Mouse (Mus musculus): ENCODE data around the gene Inip.

The Inip gene

GRCm38 (mm10) chr4:59801489-59801888 lies at the start of gene Inip:
TSS of gene Inip (minus strand) at chr4:59801589.
- DNase-seq (ENCODE audit: low spot score in 2 of 2): no peak

- DNase-seq (ENCODE audit: low spot score in 2 of 2): peak; percentile 73 to 91
These were observed 48.8 kb upstream of the Inip start for GRCm38 (mm10) chr4:59850181-59850580.

GRCm38 (mm10) chr4:59847447-59847846 lies 46.1 kb upstream of the Inip start:
- no peak for DNase-seq (ENCODE audit: low spot score in 2 of 2)

- no peak for DNase-seq (ENCODE audit: low spot score in 2 of 2)
These were observed 43.9 kb upstream of the Inip start for GRCm38 (mm10) chr4:59845245-59845637.

GRCm38 (mm10) chr4:59844460-59845244 lies 43.3 kb upstream of the Inip start:
- no peak for DNase-seq (ENCODE audit: low spot score in 2 of 2)

- DNase-seq (ENCODE audit: low spot score in 2 of 2): no peak
These were observed 36.3 kb upstream of the Inip start for GRCm38 (mm10) chr4:59837659-59838058.

- no peak for DNase-seq (ENCODE audit: low spot score in 2 of 2)
These were observed 31.4 kb upstream of the Inip start for GRCm38 (mm10) chr4:59832810-59833209.

GRCm38 (mm10) chr4:59831038-59831437 lies 29.6 kb upstream of the Inip start:
- DNase-seq (ENCODE audit: low spot score in 2 of 2): no peak

GRCm38 (mm10) chr4:59829072-59829471 lies 27.7 kb upstream of the Inip start:
- no peak for DNase-seq (ENCODE audit: low spot score in 2 of 2)

- no peak for DNase-seq (ENCODE audit: low spot score in 2 of 2)
These were observed 25.0 kb upstream of the Inip start for GRCm38 (mm10) chr4:59826381-59826780.

GRCm38 (mm10) chr4:59825634-59826033 lies 24.2 kb upstream of the Inip start:
- no peak for DNase-seq (ENCODE audit: low spot score in 2 of 2)

- DNase-seq (ENCODE audit: low spot score in 2 of 2): peak; percentile 24 to 37
These were observed 23.5 kb upstream of the Inip start for GRCm38 (mm10) chr4:59824860-59825259.

- no peak for DNase-seq (ENCODE audit: low spot score in 2 of 2)
These were observed 22.1 kb upstream of the Inip start for GRCm38 (mm10) chr4:59823470-59823869.

GRCm38 (mm10) chr4:59822119-59822518 lies 20.7 kb upstream of the Inip start:
- no peak for DNase-seq (ENCODE audit: low spot score in 2 of 2)

- no peak for DNase-seq (ENCODE audit: low spot score in 2 of 2)
These were observed 20.1 kb upstream of the Inip start for GRCm38 (mm10) chr4:59821516-59821915.

GRCm38 (mm10) chr4:59819477-59820022 lies 18.2 kb upstream of the Inip start:
- no peak for DNase-seq (ENCODE audit: low spot score in 2 of 2)

- DNase-seq (ENCODE audit: low spot score in 2 of 2): peak; percentile 23 to 30
These were observed 17.7 kb upstream of the Inip start for GRCm38 (mm10) chr4:59819054-59819472.

- DNase-seq (ENCODE audit: low spot score in 2 of 2): no peak
These were observed 17.1 kb upstream of the Inip start for GRCm38 (mm10) chr4:59818498-59818897.

- DNase-seq (ENCODE audit: low spot score in 2 of 2): no peak
These were observed 16.4 kb upstream of the Inip start for GRCm38 (mm10) chr4:59817790-59818189.

GRCm38 (mm10) chr4:59816477-59816876 lies 15.1 kb upstream of the Inip start:
- DNase-seq (ENCODE audit: low spot score in 2 of 2): no peak

- no peak for DNase-seq (ENCODE audit: low spot score in 2 of 2)
These were observed 14.6 kb upstream of the Inip start for GRCm38 (mm10) chr4:59816016-59816415.

- DNase-seq (ENCODE audit: low spot score in 2 of 2): no peak
These were observed 13.9 kb upstream of the Inip start for GRCm38 (mm10) chr4:59815121-59815810.

GRCm38 (mm10) chr4:59814094-59814493 lies 12.7 kb upstream of the Inip start:
- DNase-seq (ENCODE audit: low spot score in 2 of 2): no peak
